Mouse (Mus musculus): Measurements from ENCODE around the gene Rbl1. TPM values are rescaled to one million over a fixed set of nuclear protein-coding genes. Genes with fewer than 3 reads are reported as not detected.
A peak's percentile ranks its signal among the peaks of the same experiment; 100 is the strongest.

The Rbl1 gene
- total RNA-seq, 2 experiments from 2014 or later, result 2.1 to 2.8 TPM

DNA sequence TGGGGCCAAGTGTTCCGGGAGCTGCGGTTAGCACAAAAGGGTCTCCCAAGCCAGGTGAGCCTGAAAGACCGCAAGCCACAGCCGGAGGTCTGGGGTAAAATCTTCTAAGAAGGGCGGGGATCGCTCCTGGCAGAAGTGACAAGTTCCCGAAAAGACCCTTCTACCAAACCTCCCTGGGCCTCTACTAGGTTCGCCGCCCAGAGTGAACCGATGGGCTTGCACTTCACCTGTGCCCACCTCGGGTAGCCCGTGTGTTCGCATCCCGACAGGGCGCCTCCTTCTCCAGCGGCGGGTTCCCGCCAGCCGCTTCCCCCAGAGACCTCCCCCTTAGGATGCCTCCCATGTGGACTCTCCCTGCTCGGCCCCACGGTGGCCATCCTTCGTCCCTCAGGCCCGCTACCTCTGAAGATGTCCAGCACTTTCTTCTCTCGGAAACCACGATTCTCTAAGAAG lies 69.8 kb downstream of the Rbl1 start:
- no peak for DNase-seq (ENCODE audit: low spot score)

DNA sequence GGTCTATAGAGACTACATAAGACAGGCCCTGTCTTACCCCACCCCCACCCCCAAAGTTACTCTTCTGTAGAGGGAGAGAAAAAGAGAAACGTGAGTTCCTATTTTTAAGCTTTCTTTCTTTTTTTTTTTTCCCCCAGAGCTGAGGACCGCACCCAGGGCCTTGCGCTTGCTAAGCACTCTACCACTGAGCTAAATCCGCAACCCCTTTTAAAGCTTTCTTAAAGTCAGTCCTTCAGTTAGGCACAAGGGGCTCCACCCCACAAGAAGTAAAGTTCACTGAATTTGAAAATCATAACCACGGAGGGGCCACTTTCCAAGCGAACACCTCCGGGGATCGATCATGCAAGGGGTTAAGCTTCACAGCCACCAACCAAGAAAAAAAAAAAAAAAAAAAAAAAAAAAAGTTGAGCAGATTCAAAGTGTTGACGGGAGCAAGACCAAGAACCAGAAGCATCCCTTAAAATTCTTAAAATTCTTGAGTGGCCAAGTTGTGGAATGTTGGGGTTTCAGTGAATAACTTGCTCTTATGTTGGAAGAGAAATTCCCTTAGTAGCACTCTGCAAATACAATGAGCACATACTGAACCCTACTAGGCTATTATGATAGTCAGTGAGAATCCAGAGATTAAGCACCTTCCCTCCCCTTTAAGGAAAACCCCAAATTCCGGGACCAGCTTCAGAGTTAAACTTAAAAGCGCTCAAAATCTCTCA lies 70.4 kb downstream of the Rbl1 start:
- DNase-seq (ENCODE audit: low spot score), result no peak

DNA sequence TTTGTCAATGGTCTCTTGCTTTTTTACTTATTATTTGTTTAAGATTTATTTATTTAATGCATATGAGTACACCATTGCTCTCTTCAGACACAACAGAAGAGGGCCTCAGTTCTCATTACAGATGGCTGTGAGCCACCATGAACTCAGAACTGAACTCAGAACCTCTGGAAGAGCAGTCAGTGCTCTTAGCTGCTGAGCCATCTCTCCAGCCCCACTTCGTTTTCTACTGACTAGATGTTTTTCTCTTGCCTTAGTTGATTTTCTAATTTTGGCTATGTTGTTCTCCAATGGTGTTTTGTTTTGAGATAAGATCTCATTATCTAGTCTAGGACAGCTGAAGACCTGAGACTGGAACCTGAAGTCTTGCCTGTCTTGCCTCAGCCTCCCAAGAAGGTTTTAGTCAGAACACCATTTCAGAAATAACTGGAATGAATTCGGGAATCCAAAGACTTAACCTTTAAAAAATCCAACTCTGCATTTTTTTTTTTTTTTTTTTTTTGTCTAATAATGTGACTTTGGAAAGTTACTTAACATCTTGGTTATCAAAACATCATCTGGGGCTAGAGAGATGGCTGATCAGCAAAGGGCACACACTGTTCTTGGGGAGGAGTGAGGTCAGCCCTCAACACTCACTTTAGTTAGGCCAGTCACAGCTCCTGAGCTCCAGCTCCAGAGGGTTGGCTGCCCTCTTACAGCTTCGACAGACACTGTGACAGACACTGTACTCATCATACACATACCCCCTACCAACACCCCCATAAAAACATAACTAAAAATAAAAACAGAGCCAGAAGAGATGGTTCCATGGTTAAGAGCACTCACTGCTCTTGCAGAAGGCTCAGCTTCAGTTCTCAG lies 71.4 kb downstream of the Rbl1 start:
- DNase-seq (ENCODE audit: low spot score), result peak; percentile 27

GRCm38 (mm10) chr2:157132086-157132485 lies 72.2 kb downstream of the Rbl1 start:
- DNase-seq (ENCODE audit: low spot score), result no peak

DNA sequence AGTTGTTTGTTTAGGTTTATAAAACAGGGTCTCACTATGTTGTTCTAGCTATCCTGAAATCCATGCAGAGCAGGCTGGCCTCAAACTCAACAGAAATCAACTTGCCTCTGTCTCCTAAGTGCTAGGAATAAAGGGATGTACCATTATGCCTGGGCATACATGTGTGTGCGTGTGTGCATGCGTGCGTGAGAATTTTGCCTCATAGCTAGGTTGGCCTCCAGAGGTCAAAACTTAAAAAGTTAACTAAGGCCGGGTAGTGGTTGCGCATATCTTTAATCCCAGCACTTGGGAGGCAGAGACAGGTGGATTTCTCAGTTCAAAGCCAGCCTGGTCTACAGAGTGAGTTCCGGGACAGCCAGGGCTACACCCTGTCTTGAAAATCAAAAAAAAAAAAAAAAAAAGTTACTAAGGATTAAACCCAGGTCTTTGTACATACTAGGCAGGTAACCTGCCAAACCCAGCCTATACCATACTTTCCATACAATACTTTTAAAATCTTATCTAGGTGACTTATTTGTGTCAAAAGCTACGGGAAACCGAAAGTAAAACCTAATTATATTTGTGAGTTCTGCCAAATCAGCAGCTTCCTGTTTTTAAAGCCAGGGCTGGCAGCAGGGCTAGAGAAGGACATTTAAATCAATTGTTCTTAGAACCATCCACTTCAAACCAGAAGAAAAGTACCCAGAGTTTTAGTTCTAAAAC lies 73.4 kb downstream of the Rbl1 start:
- peak; percentile 44 for DNase-seq (ENCODE audit: low spot score)

DNA sequence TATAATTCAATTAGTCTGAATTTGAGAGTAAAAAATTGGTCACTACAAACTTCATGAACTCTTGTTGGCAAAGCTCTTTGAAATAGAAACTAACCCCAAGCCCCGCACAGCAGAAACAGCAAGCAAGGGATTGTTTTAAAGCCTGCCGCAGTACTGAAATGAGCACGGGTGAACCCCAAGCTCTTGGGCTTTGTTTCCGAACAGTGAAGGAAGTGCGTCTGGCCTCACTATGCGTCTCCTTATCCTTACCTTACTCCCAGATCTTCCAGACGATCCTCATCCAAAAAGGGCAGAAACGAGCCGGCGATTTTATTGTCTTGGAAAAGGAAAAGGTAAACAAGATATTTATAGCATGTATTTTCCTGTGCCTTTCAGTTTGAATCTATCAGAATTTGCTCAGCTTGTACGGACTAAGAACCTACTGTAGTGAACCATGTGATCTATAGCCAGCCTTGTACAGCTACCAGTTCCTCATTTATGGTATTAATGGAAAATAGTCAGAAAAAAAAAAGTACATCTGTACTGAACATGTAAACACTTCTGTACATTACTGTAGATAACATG lies 74.7 kb downstream of the Rbl1 start:
- no peak for DNase-seq (ENCODE audit: low spot score)

DNA sequence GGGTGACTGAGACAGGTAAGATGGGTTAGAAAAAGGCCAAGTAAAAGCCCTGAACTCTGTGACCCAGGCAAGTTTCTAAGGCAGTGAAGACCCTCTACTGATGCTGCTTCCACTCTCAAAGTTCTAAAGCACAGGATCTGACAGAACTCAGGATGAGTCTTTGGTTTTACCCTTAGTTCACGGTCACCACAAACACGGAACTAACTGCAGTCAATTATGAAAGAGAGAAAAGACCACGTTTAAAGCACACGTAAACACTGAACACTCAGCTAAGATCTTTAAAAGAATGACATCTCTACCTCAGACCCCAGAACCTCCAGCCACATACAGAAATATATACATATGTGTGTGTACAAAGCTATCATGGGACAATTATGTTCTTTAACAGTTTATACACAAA lies 75.2 kb downstream of the Rbl1 start:
- no peak for DNase-seq (ENCODE audit: low spot score)

DNA sequence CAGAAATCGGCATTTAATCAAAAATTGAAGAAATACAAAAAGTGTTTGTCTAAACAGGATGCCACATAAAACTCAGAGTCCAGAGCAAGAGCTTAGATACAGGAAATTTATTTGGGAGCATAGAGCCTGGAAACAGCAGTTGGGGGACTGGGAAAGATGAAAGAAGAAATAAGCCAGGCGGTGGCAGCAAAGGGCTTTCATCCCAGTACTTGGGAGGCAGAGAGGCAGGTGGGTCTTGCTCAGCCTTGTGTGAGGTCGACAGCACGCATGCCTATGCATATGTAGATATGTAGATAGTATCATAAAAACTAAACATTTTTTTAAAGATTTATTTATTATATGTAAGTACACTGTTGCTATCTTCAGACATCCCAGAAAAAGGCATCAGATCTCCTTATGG lies 76.3 kb downstream of the Rbl1 start:
- DNase-seq (ENCODE audit: low spot score), result no peak

GRCm38 (mm10) chr2:157127370-157127769 lies 77.0 kb downstream of the Rbl1 start:
- no peak for DNase-seq (ENCODE audit: low spot score)

- no peak for DNase-seq (ENCODE audit: low spot score)
These were observed 79.1 kb downstream of the Rbl1 start for GRCm38 (mm10) chr2:157125246-157125645.

DNA sequence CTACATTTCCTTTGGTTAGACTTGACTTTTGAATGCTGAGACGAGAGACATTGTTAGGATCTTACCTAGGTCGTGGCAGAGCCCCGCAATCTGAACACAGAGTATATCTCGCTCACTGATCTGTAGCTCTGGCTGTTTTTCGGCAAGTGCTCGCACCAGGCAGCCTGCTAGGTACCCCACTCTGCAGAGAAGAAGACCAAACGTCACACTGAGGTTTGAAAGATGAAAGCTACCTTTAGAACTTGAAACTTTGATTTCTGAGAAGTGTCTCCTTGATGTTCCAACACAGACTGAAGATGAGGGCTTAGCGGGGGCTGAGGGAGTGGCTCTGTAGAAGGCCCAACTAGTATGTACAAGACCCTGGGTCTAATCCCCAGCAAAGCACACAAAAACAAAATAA lies 82.6 kb downstream of the Rbl1 start:
- DNase-seq (ENCODE audit: low spot score), result no peak

- no peak for DNase-seq (ENCODE audit: low spot score)
These were observed 85.3 kb downstream of the Rbl1 start for GRCm38 (mm10) chr2:157119075-157119474.

DNA sequence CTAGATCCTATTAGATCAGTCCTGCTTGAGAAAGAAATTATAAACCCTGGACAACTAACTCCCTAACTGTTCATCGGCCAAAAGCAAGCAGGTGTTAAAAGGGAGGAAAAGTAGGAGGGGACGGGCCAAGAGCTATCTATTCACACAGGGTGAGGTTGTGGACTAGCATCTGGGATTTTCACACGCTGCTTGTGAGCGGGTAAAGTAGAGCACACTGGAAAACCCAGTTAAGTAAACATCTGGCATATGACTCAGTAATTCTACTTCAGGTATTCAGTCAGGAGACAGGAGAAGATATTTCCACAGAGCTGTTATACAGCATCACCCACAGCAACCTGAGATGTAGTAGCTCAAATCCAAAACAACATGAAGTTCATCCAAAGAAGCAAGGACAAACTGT lies 85.8 kb downstream of the Rbl1 start:
- no peak for DNase-seq (ENCODE audit: low spot score)

DNA sequence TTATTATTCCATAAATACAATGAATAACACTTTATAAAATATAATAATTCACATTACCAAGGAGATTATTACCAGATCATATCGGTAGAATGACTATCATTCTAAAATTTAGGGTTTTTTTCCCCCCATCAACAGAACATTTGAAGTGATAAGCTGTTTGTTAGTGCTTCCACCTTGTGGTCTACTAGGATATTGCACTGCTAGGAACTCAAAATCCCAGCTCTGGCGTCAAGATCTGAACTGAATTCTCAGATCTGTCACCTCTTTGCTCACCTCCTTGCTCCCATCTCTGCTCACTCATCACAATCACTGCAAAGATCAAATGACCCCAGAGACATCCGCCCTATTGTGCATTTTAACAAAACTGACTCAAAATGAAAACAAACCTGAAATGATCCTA lies 87.4 kb downstream of the Rbl1 start:
- DNase-seq (ENCODE audit: low spot score), result no peak

- DNase-seq (ENCODE audit: low spot score), result no peak
These were observed 96.1 kb downstream of the Rbl1 start for GRCm38 (mm10) chr2:157108236-157108635.

DNA sequence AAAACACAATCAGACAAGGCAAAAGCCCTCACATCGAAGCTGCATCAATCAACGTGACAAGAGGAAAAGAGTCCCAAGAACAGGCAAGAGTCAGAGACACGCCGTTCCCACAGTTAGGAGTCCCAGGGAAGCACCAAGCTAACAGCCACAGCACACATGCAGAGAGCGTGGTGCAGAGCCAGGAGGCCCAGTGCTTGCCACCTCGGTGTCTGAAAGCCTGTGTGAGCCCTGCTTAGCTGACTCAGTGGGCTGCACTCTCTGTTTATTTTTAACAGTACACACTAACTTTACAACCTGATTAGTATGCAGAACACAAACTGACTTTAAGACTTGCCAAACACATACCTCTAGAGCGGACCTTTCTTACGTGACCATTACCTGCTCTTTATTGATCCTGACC lies 99.9 kb downstream of the Rbl1 start:
- no peak for DNase-seq (ENCODE audit: low spot score)

DNA sequence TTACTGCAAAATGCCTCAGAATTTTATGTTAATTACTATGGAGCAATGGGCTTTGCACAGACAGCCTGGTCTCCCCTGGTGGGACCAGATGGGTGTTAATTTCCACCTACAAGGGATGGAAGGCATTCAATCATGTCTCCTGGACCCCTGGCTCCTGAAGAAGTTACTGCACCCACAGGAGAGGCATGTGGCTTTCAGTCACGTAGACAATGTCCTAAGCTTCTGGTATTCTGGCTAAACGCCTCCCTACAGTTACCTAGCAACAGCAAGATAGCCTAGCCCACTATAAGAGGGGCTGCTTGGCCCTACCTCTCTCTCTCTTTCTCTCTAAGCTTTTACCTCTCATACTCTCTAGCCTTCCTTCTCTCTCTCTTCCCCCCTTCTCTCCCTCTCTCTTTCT lies 102.1 kb downstream of the Rbl1 start:
- DNase-seq (ENCODE audit: low spot score), result no peak

DNA sequence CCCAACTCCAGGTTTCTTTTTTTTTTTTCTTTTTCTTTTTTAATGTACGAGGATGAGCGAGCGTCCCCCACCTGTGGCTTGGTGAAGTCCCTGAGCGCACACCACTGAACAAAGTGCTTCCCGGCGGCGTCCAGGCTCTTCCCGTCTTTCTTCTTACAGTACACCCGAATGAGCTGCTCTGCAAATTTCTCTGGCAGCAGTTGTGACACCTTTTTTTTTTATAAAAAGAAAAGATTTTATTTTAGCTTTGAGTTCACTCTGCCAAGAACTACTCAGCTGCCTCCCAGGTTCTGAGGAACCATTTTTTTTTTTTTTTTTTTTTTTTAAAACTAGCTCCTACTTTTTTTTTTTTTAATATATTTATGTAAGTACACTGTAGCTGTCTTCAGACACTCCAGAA lies 102.7 kb downstream of the Rbl1 start:
- DNase-seq (ENCODE audit: low spot score), result no peak

- no peak for DNase-seq (ENCODE audit: low spot score)
These were observed 104.1 kb downstream of the Rbl1 start for GRCm38 (mm10) chr2:157100319-157100605.

- DNase-seq (ENCODE audit: low spot score), result no peak
These were observed 104.6 kb downstream of the Rbl1 start for GRCm38 (mm10) chr2:157099532-157100318.

All from gastrocnemius, adult 18-20 months (tissue).